Mouse (Mus musculus) liver, postnatal 0 days (tissue): ENCODE results near the gene Map3k6.

ENCODE experiments used
- CTCF ChIP-seq: sonication (generic); IDR thresholded peaks from 2 replicates; pipeline ENCODE4 v1.5.1; 2016; ENCODE audit warnings: antibody characterized with exemption, low read depth
- EP300 ChIP-seq: IDR thresholded peaks from 2 replicates; pipeline ENCODE4 v1.6.1; 2016; ENCODE audit warnings: antibody characterized with exemption, low read depth, mild to moderate bottlenecking

DNA sequence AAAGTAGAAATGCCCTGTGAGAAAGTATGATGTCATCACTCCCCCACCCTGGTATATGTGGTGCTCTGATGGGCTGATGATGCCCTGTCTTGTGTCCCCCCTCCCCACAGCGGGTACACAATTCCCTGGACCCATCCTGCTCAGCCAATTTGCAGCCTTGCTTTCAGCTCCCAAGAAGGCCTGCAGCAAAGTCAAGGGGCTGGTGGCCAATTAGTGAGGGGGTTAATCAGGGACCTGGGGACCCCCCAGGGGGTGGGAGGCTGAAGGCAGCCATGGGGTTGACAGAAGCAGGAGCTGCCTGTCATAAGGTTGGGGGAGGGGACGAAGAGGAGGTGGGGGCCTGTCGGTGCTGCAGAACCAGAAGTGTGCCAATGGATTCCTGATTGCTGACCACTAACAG lies 37.0 kb upstream of the Map3k6 start:
- no peak for TF ChIP-seq CTCF
- TF ChIP-seq EP300, result no peak
